Mouse (Mus musculus): ENCODE data around the gene Vmn1r9. TPM values are rescaled to one million over a fixed set of nuclear protein-coding genes. Genes with fewer than 3 reads are reported as not detected.
"Not testable (repeated sequence)": the region's sequence is repeated elsewhere in the genome, so short reads cannot be mapped to it uniquely, and the experiment has no call there.

Vmn1r9 gene
- polyA plus RNA-seq (2015; fragmentation: Nextera tagmentation; extraction: Ambion mirVana), result not detected in 2 replicates

DNA sequence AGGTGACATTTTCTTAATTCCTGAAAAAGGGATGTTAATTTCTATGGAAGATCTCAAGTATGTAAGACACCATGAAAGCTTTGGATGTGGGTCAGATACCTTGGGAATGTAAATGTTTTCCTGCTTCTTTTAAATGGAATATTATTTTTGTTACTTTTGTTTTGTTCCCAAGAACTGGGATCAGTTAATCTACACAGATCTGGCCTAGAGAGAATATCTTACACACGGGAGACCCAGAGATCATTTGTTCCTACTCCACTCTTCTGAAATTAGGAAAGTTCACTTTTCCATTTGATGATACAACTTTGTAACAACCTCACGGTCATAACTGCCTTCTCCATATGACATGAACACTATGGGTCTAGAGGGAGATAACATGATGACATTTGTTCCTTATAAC, at the start of gene Vmn1r9:
TSS of gene Vmn1r9 (plus strand) at position 301 of the 400 bp plus-strand sequence.
- H3K4me2 ChIP-seq (ENCODE audit: low read depth, low read length), result no peak within 1 kb of the TSS
- no peaks in the 10 kb centered on the region for H3K4me1 ChIP-seq (ENCODE audit: control insufficient read depth, insufficient read depth, low read length)
- H3K9me3 ChIP-seq (replicated peaks; ENCODE audit: control insufficient read depth, low read length), result no peaks in the 10 kb centered on the region
- H3K27me3 ChIP-seq (ENCODE audit: control insufficient read depth, insufficient read depth, low read length), result no peaks in the 10 kb centered on the region
- no peak within 1 kb of the TSS for H3K9ac ChIP-seq (ENCODE audit: low read length)
- no peak for ATAC-seq (ENCODE audit: insufficient read depth, low FRiP score)
- H3K36me3 ChIP-seq (ENCODE audit: control insufficient read depth, insufficient read depth, low read length), result no peaks in the 10 kb centered on the region
- no peak within 1 kb of the TSS for H3K4me3 ChIP-seq (replicated peaks; ENCODE audit: low read length)
- no peak within 1 kb of the TSS for H3K27ac ChIP-seq (ENCODE audit: low read length)
- 77% methylated on average over 2 of the region's 2 CpGs for WGBS

- not testable (repeated sequence) for H3K4me3 ChIP-seq (replicated peaks; ENCODE audit: low read length); H3K9me3 ChIP-seq (replicated peaks; ENCODE audit: control insufficient read depth, low read length); H3K4me1 ChIP-seq (ENCODE audit: control insufficient read depth, insufficient read depth, low read length); H3K27me3 ChIP-seq (ENCODE audit: control insufficient read depth, insufficient read depth, low read length); ATAC-seq (ENCODE audit: insufficient read depth, low FRiP score); H3K9ac ChIP-seq (ENCODE audit: low read length); H3K36me3 ChIP-seq (ENCODE audit: control insufficient read depth, insufficient read depth, low read length); H3K27ac ChIP-seq (ENCODE audit: low read length); H3K4me2 ChIP-seq (ENCODE audit: low read depth, low read length)
- 88% methylated on average over 2 of the region's 2 CpGs for WGBS
Observed at GRCm38 (mm10) chr6:57025224-57025623, 41.4 kb upstream of the Vmn1r9 start, which contains the start of gene Vmn1r7. Gene Vmn1r7, minus strand, starts transcription at chr6:57025324.

GRCm38 (mm10) chr6:57031984-57032383, 34.6 kb upstream of the Vmn1r9 start, which contains the start of gene Vmn1r8:
Gene Vmn1r8, plus strand, starts transcription at chr6:57032284.
- Histone ChIP-seq H3K9ac (ENCODE audit: low read length) (no peak within 1 kb of the TSS), H3K27me3 (ENCODE audit: control insufficient read depth, insufficient read depth, low read length) (no peaks in the 10 kb centered on the region), H3K9me3 (replicated peaks; ENCODE audit: control insufficient read depth, low read length) (no peaks in the 10 kb centered on the region), H3K4me1 (ENCODE audit: control insufficient read depth, insufficient read depth, low read length) (no peaks in the 10 kb centered on the region), H3K36me3 (ENCODE audit: control insufficient read depth, insufficient read depth, low read length) (no peaks in the 10 kb centered on the region), H3K4me3 (replicated peaks; ENCODE audit: low read length) (no peak within 1 kb of the TSS), H3K4me2 (ENCODE audit: low read depth, low read length) (no peak within 1 kb of the TSS), H3K27ac (ENCODE audit: low read length) (no peak within 1 kb of the TSS)
- ATAC-seq (ENCODE audit: insufficient read depth, low FRiP score), result no peak

DNA sequence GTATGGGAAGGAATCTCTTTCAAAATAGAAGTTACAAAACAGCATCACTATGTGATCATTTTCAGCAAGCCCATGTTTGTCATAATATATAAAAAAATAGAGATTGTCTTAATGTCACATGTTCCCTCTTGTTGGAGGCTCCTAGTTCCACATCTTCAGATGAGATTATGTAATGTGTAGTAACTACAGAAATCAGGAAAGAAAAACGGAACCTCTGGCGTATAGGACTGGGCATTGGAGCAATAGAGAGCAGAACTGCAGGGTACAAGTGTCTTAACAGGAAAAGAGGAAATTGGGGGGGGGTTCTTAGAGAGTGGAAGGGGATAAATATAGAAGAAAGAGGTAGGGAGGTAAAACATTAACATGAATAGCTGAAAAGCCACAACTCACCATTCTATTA, 31.9 kb upstream of the Vmn1r9 start:
- no peak for ATAC-seq (ENCODE audit: insufficient read depth, low FRiP score)
- Histone ChIP-seq H3K36me3 (ENCODE audit: control insufficient read depth, insufficient read depth, low read length) (no peaks in the 10 kb centered on the region), H3K4me1 (ENCODE audit: control insufficient read depth, insufficient read depth, low read length) (no peaks in the 10 kb centered on the region), H3K27ac (ENCODE audit: low read length) (no peak overlapping the region), H3K4me2 (ENCODE audit: low read depth, low read length) (no peak overlapping the region), H3K9me3 (replicated peaks; ENCODE audit: control insufficient read depth, low read length) (no peaks in the 10 kb centered on the region), H3K4me3 (replicated peaks; ENCODE audit: low read length) (no peak overlapping the region), H3K27me3 (ENCODE audit: control insufficient read depth, insufficient read depth, low read length) (no peaks in the 10 kb centered on the region), H3K9ac (ENCODE audit: low read length) (no peak overlapping the region)
- WGBS, result 77% methylated on average over 2 of the region's 2 CpGs

GRCm38 (mm10) chr6:57063730-57064129, 2.9 kb upstream of the Vmn1r9 start:
- no peak overlapping the region for H3K4me3 ChIP-seq (replicated peaks; ENCODE audit: low read length)
- no peak overlapping the region for H3K4me2 ChIP-seq (ENCODE audit: low read depth, low read length)
- no peaks in the 10 kb centered on the region for H3K36me3 ChIP-seq (ENCODE audit: control insufficient read depth, insufficient read depth, low read length)
- no peak for ATAC-seq (ENCODE audit: insufficient read depth, low FRiP score)
- H3K27ac ChIP-seq (ENCODE audit: low read length), result no peak overlapping the region
- no peaks in the 10 kb centered on the region for H3K4me1 ChIP-seq (ENCODE audit: control insufficient read depth, insufficient read depth, low read length)
- H3K9me3 ChIP-seq (replicated peaks; ENCODE audit: control insufficient read depth, low read length), result no peaks in the 10 kb centered on the region
- H3K9ac ChIP-seq (ENCODE audit: low read length), result no peak overlapping the region
- no peaks in the 10 kb centered on the region for H3K27me3 ChIP-seq (ENCODE audit: control insufficient read depth, insufficient read depth, low read length)

DNA sequence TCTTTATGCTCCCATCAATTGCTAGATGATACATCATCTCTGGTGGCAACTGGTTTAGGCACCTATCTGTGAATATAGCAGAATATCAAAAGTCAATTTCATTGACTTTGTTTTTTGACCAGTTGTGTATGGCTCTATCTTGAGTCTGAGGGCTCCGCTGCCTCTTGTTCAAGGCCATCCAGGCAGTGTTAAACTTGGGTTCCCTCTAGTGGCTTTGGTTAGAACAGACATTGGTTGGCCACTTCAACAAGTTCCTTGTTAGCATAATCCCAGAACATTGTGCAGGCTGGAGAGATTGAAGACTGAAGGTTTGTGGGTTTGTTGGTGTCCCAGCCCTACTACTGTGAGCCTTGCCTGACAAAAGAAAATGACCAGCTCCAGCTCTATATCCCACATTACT, 39.8 kb downstream of the Vmn1r9 start:
- Histone ChIP-seq H3K36me3 (ENCODE audit: control insufficient read depth, insufficient read depth, low read length) (no peaks in the 10 kb centered on the region), H3K9me3 (replicated peaks; ENCODE audit: control insufficient read depth, low read length) (no peaks in the 10 kb centered on the region), H3K4me1 (ENCODE audit: control insufficient read depth, insufficient read depth, low read length) (no peaks in the 10 kb centered on the region), H3K4me3 (replicated peaks; ENCODE audit: low read length) (no peak overlapping the region), H3K9ac (ENCODE audit: low read length) (no peak overlapping the region), H3K4me2 (ENCODE audit: low read depth, low read length) (no peak overlapping the region), H3K27ac (ENCODE audit: low read length) (no peak overlapping the region), H3K27me3 (ENCODE audit: control insufficient read depth, insufficient read depth, low read length) (no peaks in the 10 kb centered on the region)
- ATAC-seq (ENCODE audit: insufficient read depth, low FRiP score), result no peak
- 74% methylated on average over 1 of the region's 1 CpGs for WGBS

DNA sequence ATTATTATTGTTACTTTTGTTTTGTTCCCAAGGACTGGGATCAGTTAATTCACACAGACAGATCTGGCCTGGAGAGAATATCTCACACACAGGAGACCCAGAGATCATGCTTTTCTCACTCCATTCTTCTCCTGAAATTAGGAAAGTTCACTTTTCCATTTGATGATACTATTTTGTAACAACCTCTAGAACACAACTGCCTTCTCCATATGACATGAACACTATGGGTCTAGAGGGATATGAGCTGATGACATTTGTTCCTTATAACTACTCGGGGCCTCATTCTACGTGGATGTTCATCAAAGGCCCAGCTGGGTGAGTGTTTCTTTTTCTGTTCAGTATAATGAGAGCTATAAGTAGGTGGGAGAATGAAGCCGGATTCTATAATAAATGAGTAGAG, 42.6 kb downstream of the Vmn1r9 start, which contains the start of gene Vmn1r10:
TSS of gene Vmn1r10 (plus strand) at position 301 of the 400 bp plus-strand sequence.
- Histone ChIP-seq H3K27ac (ENCODE audit: low read length) (no peak within 1 kb of the TSS), H3K4me2 (ENCODE audit: low read depth, low read length) (no peak within 1 kb of the TSS), H3K27me3 (ENCODE audit: control insufficient read depth, insufficient read depth, low read length) (no peaks in the 10 kb centered on the region), H3K9ac (ENCODE audit: low read length) (no peak within 1 kb of the TSS), H3K4me1 (ENCODE audit: control insufficient read depth, insufficient read depth, low read length) (no peaks in the 10 kb centered on the region), H3K9me3 (replicated peaks; ENCODE audit: control insufficient read depth, low read length) (no peaks in the 10 kb centered on the region), H3K36me3 (ENCODE audit: control insufficient read depth, insufficient read depth, low read length) (no peaks in the 10 kb centered on the region), H3K4me3 (replicated peaks; ENCODE audit: low read length) (no peak within 1 kb of the TSS)
- ATAC-seq (ENCODE audit: insufficient read depth, low FRiP score), result no peak
- WGBS, result 86% methylated on average over 3 of the region's 3 CpGs

Other genes starting within 250 kb of the Vmn1r9 start
- 150 TPM in 2 replicates for gene Fkbp9, start 234.7 kb upstream of the Vmn1r9 start, polyA plus RNA-seq (2015; fragmentation: Nextera tagmentation; extraction: Ambion mirVana)
- 72.2 and 77.4 TPM in 2 replicates for gene Nt5c3, start 142.9 kb upstream of the Vmn1r9 start, polyA plus RNA-seq (2015; fragmentation: Nextera tagmentation; extraction: Ambion mirVana)
- gene Vmn1r4, start 142.8 kb upstream of the Vmn1r9 start, polyA plus RNA-seq (2015; fragmentation: Nextera tagmentation; extraction: Ambion mirVana), result 0.11 and 0.21 TPM in 2 replicates
- gene Vmn1r5, start 96.5 kb upstream of the Vmn1r9 start, polyA plus RNA-seq (2015; fragmentation: Nextera tagmentation; extraction: Ambion mirVana), result not detected in 2 replicates
- gene Vmn1r6, start 69.5 kb upstream of the Vmn1r9 start, polyA plus RNA-seq (2015; fragmentation: Nextera tagmentation; extraction: Ambion mirVana), result not detected in 2 replicates
- not detected in 2 replicates for gene Vmn1r7, start 41.5 kb upstream of the Vmn1r9 start, polyA plus RNA-seq (2015; fragmentation: Nextera tagmentation; extraction: Ambion mirVana)
- gene Vmn1r8, start 34.5 kb upstream of the Vmn1r9 start, polyA plus RNA-seq (2015; fragmentation: Nextera tagmentation; extraction: Ambion mirVana), result not detected in 2 replicates
- not detected in 2 replicates for gene Vmn1r10, start 42.7 kb downstream of the Vmn1r9 start, polyA plus RNA-seq (2015; fragmentation: Nextera tagmentation; extraction: Ambion mirVana)
- not detected in 2 replicates for gene Vmn1r11, start 66.7 kb downstream of the Vmn1r9 start, polyA plus RNA-seq (2015; fragmentation: Nextera tagmentation; extraction: Ambion mirVana)
- gene Vmn1r12, start 90.1 kb downstream of the Vmn1r9 start, polyA plus RNA-seq (2015; fragmentation: Nextera tagmentation; extraction: Ambion mirVana), result not detected in 2 replicates
- not detected in 2 replicates for gene Vmn1r13, start 136.5 kb downstream of the Vmn1r9 start, polyA plus RNA-seq (2015; fragmentation: Nextera tagmentation; extraction: Ambion mirVana)
- not detected in 2 replicates for gene Vmn1r14, start 164.9 kb downstream of the Vmn1r9 start, polyA plus RNA-seq (2015; fragmentation: Nextera tagmentation; extraction: Ambion mirVana)
- gene Vmn1r15, start 191.2 kb downstream of the Vmn1r9 start, polyA plus RNA-seq (2015; fragmentation: Nextera tagmentation; extraction: Ambion mirVana), result not detected in 2 replicates

All from stomach, embryonic 16.5 days (tissue).